Mouse (Mus musculus) embryonic fibroblast, embryonic 13.5 days (primary cell): ENCODE measurements around the gene Hivep3.

Experiments
- CTCF ChIP-seq: IDR thresholded peaks from 2 replicates; pipeline ENCODE4 v1.5.1; 2011; ENCODE audit warnings: mild to moderate bottlenecking, control low read depth, low read length, moderate library complexity, borderline replicate concordance; ENCODE audit not compliant: insufficient read depth
- POLR2A ChIP-seq: IDR thresholded peaks from 2 replicates; pipeline ENCODE4 v1.6.1; 2011; ENCODE audit warnings: low read depth, mild to moderate bottlenecking, control low read depth, low read length, moderate library complexity

- TF ChIP-seq POLR2A (no peak), CTCF (no peak)
Measured at GRCm38 (mm10) chr4:119775913-119776312, 42.3 kb downstream of the Hivep3 start.
